8 mouse cellular contexts compared by ENCODE assay signal in genomic region chr11:20639918-20640447, GRCm38 (mm10).
DNase-seq lines count a peak whose midpoint lies in the region; ATAC-seq lines count a peak whose summit lies in the region.

No protein-coding gene starts in this region.

- peak overlapping the region; percentile 49 for H3K4me2 ChIP-seq in lung, embryonic 15.5 days
- peak overlapping the region; percentile 43 for H3K4me2 ChIP-seq in intestine, embryonic 15.5 days (replicated peaks)

- H3K27me3 ChIP-seq in lung, embryonic 15.5 days, result no peaks in the 10 kb centered on the region
- no peaks in the 10 kb centered on the region for H3K27me3 ChIP-seq in intestine, embryonic 15.5 days (replicated peaks)

- DNase-seq in lung, postnatal 14 days, result no peak
- peak; percentile 59 for DNase-seq in gastrocnemius, postnatal 14 days
- DNase-seq in left cerebral cortex, postnatal 14 days (ENCODE audit: low spot score in 2 of 2), result no peak
- no peak for DNase-seq in cerebellum, postnatal 36 days
- no peak for DNase-seq in layer of hippocampus, adult 9-10 months (ENCODE audit: low spot score)

- H3K36me3 ChIP-seq in lung, embryonic 15.5 days, result no peaks in the 10 kb centered on the region
- no peaks in the 10 kb centered on the region for H3K36me3 ChIP-seq in intestine, embryonic 15.5 days

- H3K4me3 ChIP-seq in lung, embryonic 15.5 days, result 0 out of 2 replicates have a peak overlapping the region, but pooled peaks have one; percentile 9
- no peak overlapping the region for H3K4me3 ChIP-seq in intestine, embryonic 15.5 days (replicated peaks)

- no peaks in the 10 kb centered on the region for H3K9me3 ChIP-seq in lung, embryonic 15.5 days
- no peaks in the 10 kb centered on the region for H3K9me3 ChIP-seq in intestine, embryonic 15.5 days

- ATAC-seq in lung, embryonic 15.5 days (ENCODE audit: borderline replicate concordance, extremely low read depth, low FRiP score, low TSS enrichment), result peak; percentile 86
- ATAC-seq in intestine, embryonic 15.5 days, result peak; percentile 67
- ATAC-seq in megakaryocyte progenitor cell, adult 5-6 weeks (replicated peaks; ENCODE audit: poor library complexity), result 0 out of 2 replicates have a peak, but pooled peaks have one; percentile 23

- intact Hi-C loops in gastrocnemius, postnatal 14 days (cut with DNase I; ENCODE audit: low total_unique reads), result loop anchor here (5.0 kb wide), 1 partner anchor 98 kb away; the partner anchor contains the start of gene Sertad2
- intact Hi-C loops in left cerebral cortex, postnatal 14 days (cut with DNase I), result no loop called here

- WGBS in lung, embryonic 15.5 days, result 5% methylated on average over 11 of the region's 11 CpGs
- 6% methylated on average over 11 of the region's 11 CpGs for WGBS in intestine, embryonic 15.5 days

- H3K27ac ChIP-seq in lung, embryonic 15.5 days, result peak overlapping the region; percentile 63
- H3K27ac ChIP-seq in intestine, embryonic 15.5 days, result peak overlapping the region; percentile 48; the same call in 1 of the 2 replicates

- peaks cover 58% of the 10 kb centered on the region for H3K4me1 ChIP-seq in lung, embryonic 15.5 days
- H3K4me1 ChIP-seq in intestine, embryonic 15.5 days (replicated peaks), result peaks cover 27% of the 10 kb centered on the region

- no peak overlapping the region for H3K9ac ChIP-seq in lung, embryonic 15.5 days
- H3K9ac ChIP-seq in intestine, embryonic 15.5 days, result no peak overlapping the region

Comparison
In these comparisons a context has a peak if more than half of its experiments do, and no peak if none do; other contexts are left out.
1. ATAC-seq: peak in every context shown above with its lines; median percentile 86 in lung, embryonic 15.5 days; 67 in intestine, embryonic 15.5 days; 23 in megakaryocyte progenitor cell, adult 5-6 weeks.